Mouse (Mus musculus) G1E (cell line): ENCODE measurements around the gene Cct5. TPM values are rescaled to one million over a fixed set of nuclear protein-coding genes. Genes with fewer than 3 reads are reported as not detected.

Experiments used
- ATAC-seq: 2 replicates; pipeline ENCODE4 v1.8.0; 2016; ENCODE audit warnings: mild to moderate bottlenecking; ENCODE audit not compliant: insufficient number of reproducible peaks, poor library complexity, low FRiP score, severe bottlenecking; ENCODE audit errors: extremely low read depth
- DNase-seq: peaks from one replicate; pipeline ENCODE4 v3.0.0; 2012; ENCODE audit warnings: low spot score
- H3K27me3 ChIP-seq: 2 replicates; pipeline ENCODE4 v1.6.1; 2012; ENCODE audit warnings: mild to moderate bottlenecking, low read length, inconsistent platforms; ENCODE audit not compliant: insufficient read depth
- H3K36me3 ChIP-seq: replicated peaks from 2 replicates; pipeline ENCODE3; 2012; ENCODE audit warnings: mild to moderate bottlenecking, inconsistent platforms
- H3K4me1 ChIP-seq: 2 replicates; pipeline ENCODE4 v1.6.1; 2012; ENCODE audit warnings: low read depth, low read length, inconsistent platforms, mixed read lengths; ENCODE audit not compliant: insufficient read depth
- H3K4me3 ChIP-seq: 2 replicates; pipeline ENCODE4 v1.5.1; 2012; ENCODE audit warnings: low read depth, mild to moderate bottlenecking, inconsistent platforms, low read length, moderate library complexity, mixed read lengths
- H3K9me3 ChIP-seq: replicated peaks from 2 replicates; pipeline ENCODE4 v1.6.1; 2012; ENCODE audit warnings: inconsistent platforms
- CTCF ChIP-seq: IDR thresholded peaks from 2 replicates; pipeline ENCODE4 v1.5.1; 2012; ENCODE audit warnings: low read depth, low read length, inconsistent platforms, mixed read lengths
- GATA1 ChIP-seq: IDR thresholded peaks from 2 replicates; pipeline ENCODE4 v1.6.1; 2012; ENCODE audit warnings: borderline replicate concordance, low read length, inconsistent platforms, mixed read lengths
- GATA2 ChIP-seq: IDR thresholded peaks from 2 replicates; pipeline ENCODE4 v1.6.1; 2012; ENCODE audit warnings: low read depth, low read length, inconsistent platforms, borderline replicate concordance
- POLR2AphosphoS5 ChIP-seq: IDR thresholded peaks from 2 replicates; pipeline ENCODE4 v1.6.1; 2012; ENCODE audit warnings: low read depth, low read length, inconsistent platforms; ENCODE audit not compliant: insufficient replicate concordance
- TAL1 ChIP-seq: conservative IDR thresholded peaks from 2 replicates; pipeline ENCODE4 v1.6.1; 2012; ENCODE audit warnings: low read depth, low read length, inconsistent platforms, mixed read lengths
- polyA plus RNA-seq: library from polyadenylated mRNA; stranded (reverse); fragments of >175 nt; gene quantifications from 2 replicates; pipeline ENCODE4 v1.2.3, GENCODE M21; 2012
- total RNA-seq, 2 experiments: library from RNA; stranded (forward) in 1 of 2; stranded (reverse) in 1 of 2; fragments of 200-1000 nt in 1 of 2; fragments of >200 nt in 1 of 2; fragmentation: Nextera tagmentation in 1 of 2; gene quantifications; 2 replicates each; pipeline ENCODE4 v1.2.3; 2014 to 2017

The Cct5 gene
- total RNA-seq (2014; fragmentation: Nextera tagmentation): 548 and 555 TPM in 2 replicates
- total RNA-seq (2017): 481 and 497 TPM in 2 replicates
- 44.6 and 46.6 TPM in 2 replicates for polyA plus RNA-seq

DNA sequence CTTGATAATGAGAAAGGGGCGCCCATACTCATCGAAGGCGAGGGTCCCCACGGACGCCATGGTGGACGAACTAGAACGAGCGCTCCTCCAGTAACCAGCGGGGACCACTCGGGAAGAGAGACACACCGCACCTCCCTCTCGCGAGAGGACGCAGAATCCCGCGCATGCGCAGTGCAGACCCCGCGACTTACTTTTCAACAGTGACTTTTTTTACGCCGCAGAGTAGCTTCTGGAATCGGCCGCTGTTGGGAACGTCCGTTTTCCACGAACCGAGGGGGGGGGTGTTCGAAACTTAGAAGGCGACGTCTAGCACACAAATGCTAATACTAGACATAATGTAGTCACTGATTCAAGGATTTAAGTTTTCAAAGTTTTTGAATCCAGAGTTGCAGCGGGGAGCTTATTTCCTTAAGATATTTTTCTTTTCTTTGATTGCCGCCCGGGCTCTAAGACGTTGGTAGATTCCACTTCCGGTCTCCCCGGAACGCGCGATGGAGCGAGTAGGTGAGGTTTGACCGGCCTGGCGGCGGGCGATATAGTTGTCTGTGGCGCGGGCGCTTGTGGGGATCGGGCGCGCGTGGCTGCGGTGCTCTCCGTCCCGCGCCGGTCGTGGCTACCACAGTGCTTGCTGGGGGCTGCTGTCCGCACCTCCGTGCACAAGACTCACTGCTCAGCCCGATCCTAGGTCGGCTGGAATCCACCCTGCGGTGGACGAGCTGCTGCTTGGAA lies at the start of gene Cct5, which contains the start of gene Fam173b:
Gene Cct5 (minus strand): TSS at position 159 of the 729 bp plus-strand sequence.
Gene Fam173b (plus strand): TSS at position 207 of the 729 bp plus-strand sequence.
- peak; percentile 94 for DNase-seq
- no peak for TF ChIP-seq GATA2
- no peak for TF ChIP-seq TAL1
- no peak for TF ChIP-seq CTCF
- TF ChIP-seq POLR2AphosphoS5: no peak
- TF ChIP-seq GATA1: no peak
- peak within 1 kb of the TSS; percentile 87 for H3K4me3 ChIP-seq
- no peaks in the 10 kb centered on the region for H3K27me3 ChIP-seq
- no peaks in the 10 kb centered on the region for H3K9me3 ChIP-seq
- ATAC-seq: peak; percentile 77
- H3K36me3 ChIP-seq: peaks cover 49% of the 10 kb centered on the region
- peaks cover 39% of the 10 kb centered on the region for H3K4me1 ChIP-seq

GRCm38 (mm10) chr15:31650821-31651220 lies 49.2 kb upstream of the Cct5 start:
- DNase-seq: no peak
- Histone ChIP-seq H3K36me3 (no peaks in the 10 kb centered on the region), H3K4me1 (no peaks in the 10 kb centered on the region), H3K27me3 (peaks cover 11% of the 10 kb centered on the region), H3K9me3 (no peaks in the 10 kb centered on the region), H3K4me3 (no peak overlapping the region)
- ATAC-seq: no peak
- TF ChIP-seq POLR2AphosphoS5: no peak
- TF ChIP-seq TAL1: no peak
- TF ChIP-seq GATA2: no peak
- no peak for TF ChIP-seq GATA1
- no peak for TF ChIP-seq CTCF

GRCm38 (mm10) chr15:31649691-31650090 lies 48.1 kb upstream of the Cct5 start:
- TF ChIP-seq CTCF (no peak), POLR2AphosphoS5 (no peak), GATA2 (no peak), GATA1 (no peak), TAL1 (no peak)
- no peaks in the 10 kb centered on the region for H3K9me3 ChIP-seq
- no peaks in the 10 kb centered on the region for H3K36me3 ChIP-seq
- ATAC-seq: no peak
- H3K27me3 ChIP-seq: peaks cover 13% of the 10 kb centered on the region
- no peaks in the 10 kb centered on the region for H3K4me1 ChIP-seq
- no peak overlapping the region for H3K4me3 ChIP-seq
- DNase-seq: no peak

DNA sequence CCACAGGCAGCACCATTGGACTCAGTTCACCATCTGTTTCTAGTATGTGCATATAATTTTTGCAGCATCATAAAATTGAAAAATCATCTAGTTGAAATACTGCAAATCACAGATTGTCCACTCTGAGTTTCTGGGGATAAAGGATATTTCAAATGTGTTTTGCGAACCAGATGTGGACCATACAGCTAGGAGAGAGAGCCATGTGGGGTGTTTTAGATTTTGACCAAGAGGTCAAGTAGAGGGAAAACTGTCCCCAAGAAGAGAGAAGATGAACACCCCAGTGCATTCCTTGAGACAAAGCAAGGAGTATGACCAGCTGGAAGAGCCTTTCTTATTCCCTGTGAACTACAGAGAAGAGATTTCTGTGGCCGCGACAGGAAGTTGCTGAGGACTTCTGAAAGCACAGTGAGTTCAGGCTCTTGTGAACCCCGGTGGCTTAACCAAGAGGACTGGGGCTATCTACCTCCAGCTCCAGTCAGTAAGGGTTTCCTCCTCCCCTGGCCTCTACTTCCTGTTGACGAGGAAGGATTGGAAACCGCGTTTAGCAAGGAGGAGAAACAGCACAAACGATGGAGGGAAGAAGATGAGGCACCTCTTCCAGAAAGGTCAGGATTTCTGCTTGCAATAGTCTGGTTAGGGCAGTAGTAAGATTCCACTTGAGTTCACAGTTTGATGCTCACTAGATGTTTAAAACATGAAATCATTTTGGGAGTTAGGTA lies 46.4 kb upstream of the Cct5 start:
- Histone ChIP-seq H3K4me3 (no peak overlapping the region), H3K4me1 (no peaks in the 10 kb centered on the region), H3K36me3 (no peaks in the 10 kb centered on the region), H3K27me3 (peaks cover 15% of the 10 kb centered on the region), H3K9me3 (no peaks in the 10 kb centered on the region)
- ATAC-seq: no peak
- TF ChIP-seq TAL1: no peak
- TF ChIP-seq POLR2AphosphoS5: no peak
- TF ChIP-seq CTCF: no peak
- no peak for TF ChIP-seq GATA2
- TF ChIP-seq GATA1: no peak
- DNase-seq: no peak

- ATAC-seq (no peak), DNase-seq (no peak)
- no peaks in the 10 kb centered on the region for H3K9me3 ChIP-seq
- no peaks in the 10 kb centered on the region for H3K36me3 ChIP-seq
- H3K27me3 ChIP-seq: peaks cover 15% of the 10 kb centered on the region
- TF ChIP-seq GATA1 (no peak), CTCF (no peak), POLR2AphosphoS5 (no peak), GATA2 (no peak), TAL1 (no peak)
- H3K4me1 ChIP-seq: no peaks in the 10 kb centered on the region
- no peak overlapping the region for H3K4me3 ChIP-seq
These were observed 45.6 kb upstream of the Cct5 start for GRCm38 (mm10) chr15:31647225-31647624.

DNA sequence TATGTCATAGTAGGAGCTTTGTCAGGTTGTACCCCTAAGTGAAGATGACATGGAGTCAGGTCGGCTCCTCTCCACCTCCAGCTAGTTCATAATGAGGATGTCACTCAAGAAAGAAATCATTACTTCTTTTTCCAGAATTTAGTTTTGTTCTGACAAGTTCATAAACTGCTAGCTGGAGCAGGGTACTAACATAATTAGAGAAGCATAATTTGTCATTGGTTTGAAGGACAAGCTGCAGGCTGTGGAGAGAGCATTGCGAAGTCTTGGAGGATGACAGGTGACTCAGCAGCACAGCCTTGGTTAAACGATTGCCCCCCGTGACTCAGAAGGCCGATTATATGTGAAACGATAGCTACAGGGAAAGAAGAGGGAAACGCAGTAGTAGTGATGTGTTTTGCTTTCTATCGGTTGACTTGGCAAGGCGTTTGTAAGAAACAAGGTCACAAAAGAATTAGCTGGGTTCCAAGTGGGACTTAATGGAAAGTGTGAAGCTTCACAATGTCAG lies 34.5 kb upstream of the Cct5 start:
- ATAC-seq: no peak
- Histone ChIP-seq H3K4me1 (no peaks in the 10 kb centered on the region), H3K9me3 (no peaks in the 10 kb centered on the region), H3K36me3 (no peaks in the 10 kb centered on the region), H3K4me3 (no peak overlapping the region), H3K27me3 (peaks cover 11% of the 10 kb centered on the region)
- TF ChIP-seq GATA1: no peak
- TF ChIP-seq TAL1: no peak
- no peak for TF ChIP-seq CTCF
- TF ChIP-seq POLR2AphosphoS5: no peak
- DNase-seq: no peak
